Mouse (Mus musculus) stomach, embryonic 14.5 days (tissue): ENCODE results near the gene Hspa1b. TPM values are rescaled to one million over a fixed set of nuclear protein-coding genes. Genes with fewer than 3 reads are reported as not detected.
"Not testable (repeated sequence)": the region's sequence is repeated elsewhere in the genome, so short reads cannot be mapped to it uniquely, and the experiment has no call there.

Experiments
- ATAC-seq: fragments of 200-750 bp; cut with Nextera tagmentation; 2 replicates; pipeline ENCODE4 v1.8.0; 2017; ENCODE audit warnings: low read depth, moderate TSS enrichment; ENCODE audit not compliant: insufficient number of reproducible peaks, insufficient read depth, low FRiP score
- H3K27ac ChIP-seq: fragments of 300-500 bp; sonication (generic); 2 replicates; pipeline ENCODE4 v1.5.1; 2014; ENCODE audit warnings: mild to moderate bottlenecking, low read length, moderate library complexity, mixed read lengths
- H3K27me3 ChIP-seq: fragments of 300-500 bp; sonication (generic); 2 replicates; pipeline ENCODE4 v1.6.1; 2014; ENCODE audit warnings: low read length, control low read depth, mixed read lengths; ENCODE audit not compliant: control insufficient read depth, insufficient read depth
- H3K36me3 ChIP-seq: fragments of 300-500 bp; sonication (generic); 2 replicates; pipeline ENCODE4 v1.6.1; 2014; ENCODE audit warnings: mild to moderate bottlenecking, control low read depth, low read length, moderate library complexity, mixed read lengths; ENCODE audit not compliant: control insufficient read depth, insufficient read depth
- H3K4me1 ChIP-seq: fragments of 300-500 bp; sonication (generic); 2 replicates; pipeline ENCODE4 v1.6.1; 2014; ENCODE audit warnings: low read length, control low read depth, mixed read lengths; ENCODE audit not compliant: control insufficient read depth, insufficient read depth
- H3K4me2 ChIP-seq: fragments of 300-500 bp; sonication (generic); replicated peaks from 2 replicates; pipeline ENCODE4 v1.6.1; 2014; ENCODE audit warnings: low read depth, low read length, control low read depth
- H3K4me3 ChIP-seq: fragments of 300-500 bp; sonication (generic); 2 replicates; pipeline ENCODE4 v1.5.1; 2014; ENCODE audit warnings: low read depth, low read length, control low read depth
- H3K9ac ChIP-seq: fragments of 300-500 bp; sonication (generic); replicated peaks from 2 replicates; pipeline ENCODE4 v1.6.1; 2014; ENCODE audit warnings: low read depth, mild to moderate bottlenecking, control low read depth, low read length, moderate library complexity, mixed read lengths
- H3K9me3 ChIP-seq: fragments of 300-500 bp; sonication (generic); 2 replicates; pipeline ENCODE4 v1.6.1; 2016; ENCODE audit warnings: low read depth, low read length, control low read depth; ENCODE audit not compliant: control insufficient read depth
- WGBS: fragments of 180-500 bp; shearing (Covaris S2); extraction: QIAGEN DNeasy Blood & Tissue Kit; methylation state at CpG from one replicate; pipeline ENCODE4 v1.1.7; 2014; 5-methylcytosine and 5-hydroxymethylcytosine counted together
- polyA plus RNA-seq: library from polyadenylated mRNA; unstranded; fragments of >200 nt; fragmentation: Nextera tagmentation; extraction: Ambion mirVana; gene quantifications from 2 replicates; pipeline ENCODE4 v1.2.1, GENCODE M21; 2014

Gene Hspa1b
- polyA plus RNA-seq, 1 experiment from 2014 or later: 0.54 TPM

- H3K4me1 ChIP-seq: peaks cover 14% of the 10 kb centered on the region; the same call in 1 of the 2 replicates
- 11% methylated on average over 3 of the region's 3 CpGs for WGBS
- H3K27ac ChIP-seq: peak overlapping the region; percentile 36; the same call in 1 of the 2 replicates
- no peak overlapping the region for H3K9ac ChIP-seq
- H3K9me3 ChIP-seq: no peaks in the 10 kb centered on the region
- no peak for ATAC-seq
- H3K4me3 ChIP-seq: no peak overlapping the region
- H3K27me3 ChIP-seq: no peaks in the 10 kb centered on the region
- H3K36me3 ChIP-seq: no peaks in the 10 kb centered on the region
- no peak overlapping the region; the same call in 1 of the 2 replicates for H3K4me2 ChIP-seq
Measured at GRCm38 (mm10) chr17:34962125-34962524, 3.1 kb upstream of the Hspa1b start.

GRCm38 (mm10) chr17:34960702-34961493 lies 1.9 kb upstream of the Hspa1b start:
- Histone ChIP-seq H3K9me3 (no peaks in the 10 kb centered on the region), H3K27ac (peak overlapping the region; percentile 39; the same call in 1 of the 2 replicates), H3K27me3 (no peaks in the 10 kb centered on the region), H3K36me3 (no peaks in the 10 kb centered on the region), H3K9ac (no peak overlapping the region), H3K4me3 (no peak overlapping the region), H3K4me1 (peaks cover 14% of the 10 kb centered on the region; the same call in 1 of the 2 replicates), H3K4me2 (peak overlapping the region; percentile 69; the same call in 1 of the 2 replicates)
- no peak for ATAC-seq

GRCm38 (mm10) chr17:34959881-34960515 lies 960 bp upstream of the Hspa1b start:
- 11% methylated on average over 12 of the region's 12 CpGs for WGBS
- Histone ChIP-seq H3K4me3 (peak overlapping the region; percentile 29), H3K27ac (peak overlapping the region; percentile 93), H3K9me3 (no peaks in the 10 kb centered on the region), H3K4me1 (peaks cover 11% of the 10 kb centered on the region; the same call in 1 of the 2 replicates), H3K4me2 (peak overlapping the region; percentile 69), H3K9ac (peak overlapping the region; percentile 42), H3K36me3 (no peaks in the 10 kb centered on the region), H3K27me3 (no peaks in the 10 kb centered on the region)
- ATAC-seq: no peak

- Histone ChIP-seq H3K4me3 (peak overlapping the region; percentile 15; the same call in 1 of the 2 replicates), H3K4me1 (peaks cover 11% of the 10 kb centered on the region; the same call in 1 of the 2 replicates), H3K4me2 (peak overlapping the region; percentile 39)
- peak; percentile 16; the same call in 1 of the 2 replicates for ATAC-seq
- not testable (repeated sequence) for H3K9me3 ChIP-seq, H3K36me3 ChIP-seq, H3K9ac ChIP-seq, H3K27me3 ChIP-seq, H3K27ac ChIP-seq
- 0% methylated on average over 27 of the region's 47 CpGs for WGBS
Measured at GRCm38 (mm10) chr17:34958734-34959129, 306 bp downstream of the Hspa1b start.

GRCm38 (mm10) chr17:34957966-34958365 lies 1.1 kb downstream of the Hspa1b start:
- ATAC-seq, H3K9me3 ChIP-seq, H3K9ac ChIP-seq, H3K4me2 ChIP-seq, H3K4me3 ChIP-seq, H3K27ac ChIP-seq, H3K36me3 ChIP-seq, H3K27me3 ChIP-seq: not testable (repeated sequence)
- peaks cover 11% of the 10 kb centered on the region; the same call in 1 of the 2 replicates for H3K4me1 ChIP-seq
- 25% methylated on average over 22 of the region's 40 CpGs for WGBS

GRCm38 (mm10) chr17:34957291-34957690 lies 1.7 kb downstream of the Hspa1b start:
- not testable (repeated sequence) for H3K27ac ChIP-seq, H3K4me3 ChIP-seq, H3K27me3 ChIP-seq, H3K9ac ChIP-seq, H3K9me3 ChIP-seq, H3K36me3 ChIP-seq, ATAC-seq, H3K4me2 ChIP-seq
- peaks cover 11% of the 10 kb centered on the region; the same call in 1 of the 2 replicates for H3K4me1 ChIP-seq
- 12% methylated on average over 29 of the region's 40 CpGs for WGBS

- Histone ChIP-seq H3K4me3 (no peak overlapping the region), H3K27me3 (no peaks in the 10 kb centered on the region), H3K9me3 (no peaks in the 10 kb centered on the region), H3K27ac (no peak overlapping the region), H3K36me3 (peaks cover under 1% of the 10 kb centered on the region; the same call in 1 of the 2 replicates), H3K4me2 (no peak overlapping the region), H3K4me1 (peaks cover 9% of the 10 kb centered on the region; the same call in 1 of the 2 replicates), H3K9ac (no peak overlapping the region)
- no peak for ATAC-seq
- 41% methylated on average over 1 of the region's 1 CpGs for WGBS
Measured at GRCm38 (mm10) chr17:34956340-34956739, 2.7 kb downstream of the Hspa1b start.

GRCm38 (mm10) chr17:34955884-34956283 lies 3.2 kb downstream of the Hspa1b start:
- ATAC-seq: no peak
- Histone ChIP-seq H3K36me3 (peaks cover 5% of the 10 kb centered on the region), H3K9me3 (no peaks in the 10 kb centered on the region), H3K27me3 (no peaks in the 10 kb centered on the region), H3K4me3 (no peak overlapping the region), H3K9ac (no peak overlapping the region), H3K4me2 (no peak overlapping the region), H3K27ac (no peak overlapping the region), H3K4me1 (peaks cover 9% of the 10 kb centered on the region)
- 74% methylated on average over 3 of the region's 3 CpGs for WGBS
